Mouse (Mus musculus) kidney, adult 2 months (tissue): ENCODE measurements at regions not wholly inside any gene's neighbourhood (a gene's known extent, or its start where the extent isn't known, plus 50 kb on each side); places are given as distances from the start of the nearest gene placed in this dataset.

Experiments
- CTCF ChIP-seq: fragments of 200-500 bp; conservative IDR thresholded peaks from 2 replicates; pipeline ENCODE4 v1.5.1; 2011; ENCODE audit warnings: low read depth, mild to moderate bottlenecking, control low read depth, low read length, moderate library complexity, mixed read lengths; ENCODE audit not compliant: insufficient read depth, insufficient read length
- POLR2A ChIP-seq: fragments of 200-500 bp; IDR thresholded peaks from one replicate; pipeline ENCODE4 v1.6.1; 2011; ENCODE audit warnings: low read depth, low read length, control low read depth

DNA sequence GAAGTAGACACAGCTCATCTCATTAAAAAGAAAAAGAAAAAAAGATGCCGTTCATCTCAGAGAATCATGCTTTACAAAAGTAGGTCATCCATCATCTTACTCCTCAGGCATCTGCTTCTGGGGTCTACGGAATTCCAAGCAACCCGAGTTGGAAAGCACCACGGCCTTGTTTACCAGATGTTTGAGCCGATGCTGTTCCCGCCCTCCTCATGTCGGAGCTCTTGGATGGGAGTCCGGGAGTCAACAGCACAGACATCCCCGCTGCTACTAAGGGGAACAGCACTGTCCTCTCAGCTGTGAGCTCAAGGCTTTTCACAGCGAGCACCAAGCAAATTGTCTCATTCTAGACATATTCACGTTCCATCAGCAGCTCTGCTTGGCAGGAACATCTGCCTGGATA, 352.9 kb upstream of the Tbx3 start:
- TF ChIP-seq POLR2A = no peak
- TF ChIP-seq CTCF = no peak
